Mouse (Mus musculus): ENCODE results near the gene Faap100.

- TF ChIP-seq POLR2A (IDR thresholded peaks at IDR 0.05; ENCODE audit: extremely low read depth, insufficient read depth, low read length) = no peak
- no peak for TF ChIP-seq CTCF (IDR thresholded peaks at IDR 0.05; ENCODE audit: low read depth, low read length)
Measured at GRCm38 (mm10) chr11:120341661-120342060, 36.9 kb downstream of the Faap100 start.

Measured in liver, adult 2 months (tissue).